Mouse (Mus musculus): ENCODE data around the gene F12.

DNA sequence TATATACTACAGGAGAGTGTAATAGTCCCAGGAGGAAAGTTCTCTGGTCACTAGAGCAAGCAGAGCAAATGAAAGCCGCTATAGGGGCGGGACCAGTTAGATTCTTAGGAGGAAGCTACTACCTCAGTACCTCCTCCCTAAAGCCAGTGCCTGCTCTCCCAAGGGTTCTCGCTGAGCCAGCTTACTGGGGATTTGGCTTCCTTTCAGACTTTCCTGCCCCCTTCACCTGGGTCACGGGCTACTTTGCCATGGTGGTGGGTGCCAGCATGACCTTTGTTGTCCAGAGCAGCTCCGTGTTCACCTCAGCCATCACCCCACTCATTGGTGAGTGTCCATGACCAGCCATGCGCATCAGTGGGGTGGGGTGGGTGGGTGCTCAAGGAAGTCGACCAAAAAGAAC lies 14.8 kb downstream of the F12 start:
- TF ChIP-seq POLR2A (IDR thresholded peaks at IDR 0.05; ENCODE audit: low read depth, low read length) (no peak), CTCF (IDR thresholded peaks at IDR 0.05; ENCODE audit: extremely low read depth, insufficient read length, insufficient replicate concordance, low read depth, low read length) (no peak)
